Mouse (Mus musculus): ENCODE data around the gene Timm8a2. TPM values are rescaled to one million over a fixed set of nuclear protein-coding genes. Genes with fewer than 3 reads are reported as not detected.

Timm8a2 gene
- polyA plus RNA-seq (2015; fragmentation: Nextera tagmentation; extraction: Ambion mirVana): not detected in 2 replicates

DNA sequence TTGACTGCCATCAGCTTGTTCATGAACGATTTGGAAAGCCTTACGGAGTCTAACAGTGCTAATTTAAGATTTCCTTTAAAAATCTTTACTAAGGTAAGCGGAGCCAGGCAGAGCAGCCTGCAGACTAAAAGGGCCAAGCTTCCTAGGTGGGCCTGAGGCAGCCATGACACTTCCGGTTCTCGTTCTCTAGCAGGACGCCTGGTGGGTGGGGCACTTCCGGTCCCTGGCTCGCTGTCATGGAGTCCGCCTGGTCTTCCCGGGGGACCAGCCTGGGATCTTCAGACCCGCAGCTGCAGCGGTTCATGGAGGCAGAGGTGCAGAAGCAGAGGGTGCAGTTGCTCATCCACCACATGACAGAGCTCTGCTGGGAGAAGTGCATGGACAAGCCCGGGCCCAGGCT lies at the start of gene Timm8a2:
Timm8a2 (plus strand) TSS at position 224 of the 400 bp plus-strand sequence.
- WGBS: 94% methylated on average over 13 of the region's 13 CpGs
- H3K4me1 ChIP-seq (ENCODE audit: control insufficient read depth, insufficient read depth, low read length): no peaks in the 10 kb centered on the region
- no peak for ATAC-seq

DNA sequence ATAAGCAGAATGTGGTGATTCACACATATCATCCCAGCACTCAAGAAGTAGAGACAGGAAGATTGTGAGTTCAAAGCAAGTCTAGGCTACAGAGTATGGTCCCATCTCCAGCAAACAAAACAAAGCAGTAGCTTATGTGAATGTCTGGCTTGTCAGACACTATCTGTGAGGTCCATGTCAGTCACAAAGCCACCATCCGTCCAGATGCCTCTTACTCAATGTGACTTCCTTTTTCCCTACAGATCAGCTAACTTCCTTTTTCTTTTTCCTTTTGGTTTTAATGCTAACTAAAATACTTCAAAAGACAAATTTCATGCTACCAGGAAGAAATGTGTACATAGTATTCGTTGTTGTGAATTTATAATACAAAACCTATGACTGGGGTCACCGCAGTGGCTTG lies 49.0 kb upstream of the Timm8a2 start:
- no peak overlapping the region for H3K4me2 ChIP-seq (ENCODE audit: low read length)
- no peak overlapping the region for H3K9ac ChIP-seq (ENCODE audit: low read depth, low read length)
- H3K4me3 ChIP-seq (ENCODE audit: low read depth, low read length): no peak overlapping the region
- H3K4me1 ChIP-seq (ENCODE audit: control insufficient read depth, insufficient read depth, low read length): no peaks in the 10 kb centered on the region
- no peaks in the 10 kb centered on the region for H3K27me3 ChIP-seq (ENCODE audit: control insufficient read depth, insufficient read depth, low read depth, low read length)
- no peaks in the 10 kb centered on the region for H3K36me3 ChIP-seq (ENCODE audit: control insufficient read depth, insufficient read depth, low read length)
- no peak for ATAC-seq
- no peak overlapping the region for H3K27ac ChIP-seq (ENCODE audit: low read length)
- 80% methylated on average over 3 of the region's 3 CpGs for WGBS
- H3K9me3 ChIP-seq (replicated peaks; ENCODE audit: control insufficient read depth, low read length, poor library complexity, severe bottlenecking): no peaks in the 10 kb centered on the region

More for the DNA sequence above, at the start of gene Timm8a2:
- Histone ChIP-seq H3K27me3 (ENCODE audit: control insufficient read depth, insufficient read depth, low read depth, low read length) (no peaks in the 10 kb centered on the region), H3K9ac (ENCODE audit: low read depth, low read length) (no peak within 1 kb of the TSS), H3K4me2 (ENCODE audit: low read length) (no peak within 1 kb of the TSS), H3K9me3 (replicated peaks; ENCODE audit: control insufficient read depth, low read length, poor library complexity, severe bottlenecking) (no peaks in the 10 kb centered on the region), H3K27ac (ENCODE audit: low read length) (no peak within 1 kb of the TSS), H3K36me3 (ENCODE audit: control insufficient read depth, insufficient read depth, low read length) (no peaks in the 10 kb centered on the region), H3K4me3 (ENCODE audit: low read depth, low read length) (no peak within 1 kb of the TSS)

DNA sequence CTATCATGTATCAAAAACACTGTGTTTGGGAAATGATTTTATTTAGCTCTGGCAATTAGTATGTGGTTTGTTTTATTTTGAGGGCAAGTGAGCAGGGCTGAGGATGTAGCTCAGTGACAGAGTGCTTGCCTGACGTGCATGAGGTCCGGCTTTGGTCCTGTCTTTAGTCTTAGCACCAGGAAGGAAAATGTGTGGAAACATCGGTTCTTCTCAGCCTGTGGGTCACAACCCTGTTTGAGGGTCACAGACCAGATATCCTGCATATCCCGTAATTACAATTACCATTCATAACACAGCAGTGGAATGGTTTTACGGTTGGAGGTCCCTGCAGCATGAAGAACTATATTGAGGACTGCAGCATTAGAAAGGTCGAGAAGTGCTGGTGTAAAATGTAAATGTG lies 48.4 kb upstream of the Timm8a2 start:
- no peaks in the 10 kb centered on the region for H3K36me3 ChIP-seq (ENCODE audit: control insufficient read depth, insufficient read depth, low read length)
- no peak overlapping the region for H3K4me2 ChIP-seq (ENCODE audit: low read length)
- H3K9ac ChIP-seq (ENCODE audit: low read depth, low read length): no peak overlapping the region
- no peak overlapping the region for H3K4me3 ChIP-seq (ENCODE audit: low read depth, low read length)
- H3K9me3 ChIP-seq (replicated peaks; ENCODE audit: control insufficient read depth, low read length, poor library complexity, severe bottlenecking): no peaks in the 10 kb centered on the region
- no peak overlapping the region for H3K27ac ChIP-seq (ENCODE audit: low read length)
- no peak for ATAC-seq
- H3K27me3 ChIP-seq (ENCODE audit: control insufficient read depth, insufficient read depth, low read depth, low read length): no peaks in the 10 kb centered on the region
- 89% methylated on average over 6 of the region's 6 CpGs for WGBS
- H3K4me1 ChIP-seq (ENCODE audit: control insufficient read depth, insufficient read depth, low read length): no peaks in the 10 kb centered on the region

DNA sequence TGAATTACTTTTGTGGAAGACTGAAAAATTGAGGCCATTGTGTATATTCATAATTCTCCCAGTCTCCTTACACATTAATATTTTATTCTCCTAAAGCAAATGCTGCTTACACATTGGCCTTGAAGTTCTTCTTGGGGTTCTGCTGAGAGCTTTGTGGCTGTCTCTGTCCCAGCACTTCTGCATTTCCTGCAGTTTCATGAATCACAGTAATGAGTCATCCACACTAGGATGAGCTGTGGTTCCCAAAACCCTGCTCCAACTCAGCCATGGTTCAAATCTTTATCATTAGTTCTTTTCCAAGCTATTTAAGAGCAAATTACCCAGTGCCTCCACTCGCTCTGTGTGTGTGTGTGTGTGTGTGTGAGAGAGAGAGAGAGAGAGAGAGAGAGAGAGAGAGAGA lies 47.2 kb upstream of the Timm8a2 start:
- Histone ChIP-seq H3K9me3 (replicated peaks; ENCODE audit: control insufficient read depth, low read length, poor library complexity, severe bottlenecking) (no peaks in the 10 kb centered on the region), H3K4me2 (ENCODE audit: low read length) (no peak overlapping the region), H3K36me3 (ENCODE audit: control insufficient read depth, insufficient read depth, low read length) (no peaks in the 10 kb centered on the region), H3K9ac (ENCODE audit: low read depth, low read length) (no peak overlapping the region), H3K27ac (ENCODE audit: low read length) (no peak overlapping the region), H3K4me1 (ENCODE audit: control insufficient read depth, insufficient read depth, low read length) (no peaks in the 10 kb centered on the region), H3K4me3 (ENCODE audit: low read depth, low read length) (no peak overlapping the region), H3K27me3 (ENCODE audit: control insufficient read depth, insufficient read depth, low read depth, low read length) (no peaks in the 10 kb centered on the region)
- no peak for ATAC-seq
- WGBS: 95% methylated on average over 1 of the region's 1 CpGs

DNA sequence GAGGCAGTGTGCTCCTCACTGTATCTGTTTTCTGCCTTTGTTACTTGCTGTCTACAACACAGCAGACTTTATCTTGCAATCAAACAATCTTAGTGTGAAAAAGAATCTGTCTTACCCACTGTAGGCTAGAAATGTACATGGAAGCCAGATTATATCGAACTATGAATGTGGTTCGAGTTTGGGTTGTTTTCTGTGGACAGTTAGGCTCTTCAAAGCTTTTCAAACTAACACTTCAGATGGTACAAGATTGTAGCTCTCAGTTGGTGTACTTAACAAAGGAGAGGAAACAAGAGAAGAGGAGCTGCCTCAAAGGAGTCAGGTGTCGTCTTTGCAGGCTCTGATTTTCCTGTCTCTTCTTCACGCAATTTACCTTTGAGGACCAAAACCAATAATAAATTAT lies 46.8 kb upstream of the Timm8a2 start:
- Histone ChIP-seq H3K27me3 (ENCODE audit: control insufficient read depth, insufficient read depth, low read depth, low read length) (no peaks in the 10 kb centered on the region), H3K4me1 (ENCODE audit: control insufficient read depth, insufficient read depth, low read length) (no peaks in the 10 kb centered on the region), H3K9ac (ENCODE audit: low read depth, low read length) (no peak overlapping the region), H3K27ac (ENCODE audit: low read length) (no peak overlapping the region), H3K4me2 (ENCODE audit: low read length) (no peak overlapping the region), H3K4me3 (ENCODE audit: low read depth, low read length) (no peak overlapping the region), H3K9me3 (replicated peaks; ENCODE audit: control insufficient read depth, low read length, poor library complexity, severe bottlenecking) (no peaks in the 10 kb centered on the region), H3K36me3 (ENCODE audit: control insufficient read depth, insufficient read depth, low read length) (no peaks in the 10 kb centered on the region)
- WGBS: 84% methylated on average over 4 of the region's 4 CpGs
- no peak for ATAC-seq

DNA sequence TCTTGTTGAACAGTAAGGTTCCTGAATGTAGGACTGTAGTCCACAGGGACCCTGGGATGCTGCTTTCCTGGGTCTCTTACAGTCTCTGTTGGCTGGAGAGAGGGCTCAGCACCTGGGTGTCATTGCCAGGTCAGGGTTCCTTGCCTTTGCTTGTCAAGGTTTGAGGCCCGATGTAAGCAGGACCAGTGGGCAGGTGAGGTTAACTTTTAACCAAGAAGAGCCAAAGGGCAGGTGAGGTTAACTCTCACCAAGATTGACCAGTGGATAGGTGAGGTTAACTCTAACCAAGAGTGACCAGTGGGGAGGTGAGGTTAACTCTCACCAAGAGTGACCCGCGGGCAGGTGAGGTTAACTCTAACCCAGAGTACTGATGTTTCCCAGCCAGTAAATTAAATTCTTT lies 45.1 kb upstream of the Timm8a2 start:
- no peak overlapping the region for H3K27ac ChIP-seq (ENCODE audit: low read length)
- H3K27me3 ChIP-seq (ENCODE audit: control insufficient read depth, insufficient read depth, low read depth, low read length): no peaks in the 10 kb centered on the region
- ATAC-seq: no peak
- no peak overlapping the region for H3K4me2 ChIP-seq (ENCODE audit: low read length)
- no peaks in the 10 kb centered on the region for H3K4me1 ChIP-seq (ENCODE audit: control insufficient read depth, insufficient read depth, low read length)
- H3K9me3 ChIP-seq (replicated peaks; ENCODE audit: control insufficient read depth, low read length, poor library complexity, severe bottlenecking): no peaks in the 10 kb centered on the region
- no peak overlapping the region for H3K4me3 ChIP-seq (ENCODE audit: low read depth, low read length)
- H3K36me3 ChIP-seq (ENCODE audit: control insufficient read depth, insufficient read depth, low read length): peaks cover 4% of the 10 kb centered on the region; the same call in 1 of the 2 replicates
- H3K9ac ChIP-seq (ENCODE audit: low read depth, low read length): no peak overlapping the region
- 98% methylated on average over 3 of the region's 3 CpGs for WGBS

DNA sequence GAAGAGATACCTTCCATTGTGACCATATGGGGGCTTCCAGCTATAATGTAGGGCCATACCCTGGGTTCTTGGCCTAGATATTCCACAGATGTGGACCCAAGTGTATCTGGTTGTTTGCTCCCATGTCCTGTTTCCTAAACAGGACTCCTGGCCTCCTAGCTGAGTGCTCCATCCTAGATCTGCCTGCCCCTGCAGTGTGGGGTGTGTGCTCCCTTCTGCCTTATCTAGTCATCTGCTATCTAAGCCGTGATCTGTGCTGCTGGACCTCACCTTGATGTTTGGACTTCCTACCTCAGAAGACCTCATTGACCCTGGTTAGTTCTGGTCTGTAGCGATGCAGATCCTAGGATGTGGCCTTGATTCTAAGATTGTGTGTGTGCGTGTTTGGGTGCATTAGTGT lies 44.6 kb upstream of the Timm8a2 start:
- no peak overlapping the region for H3K9ac ChIP-seq (ENCODE audit: low read depth, low read length)
- 98% methylated on average over 3 of the region's 3 CpGs for WGBS
- H3K4me3 ChIP-seq (ENCODE audit: low read depth, low read length): no peak overlapping the region
- no peaks in the 10 kb centered on the region for H3K4me1 ChIP-seq (ENCODE audit: control insufficient read depth, insufficient read depth, low read length)
- no peaks in the 10 kb centered on the region for H3K27me3 ChIP-seq (ENCODE audit: control insufficient read depth, insufficient read depth, low read depth, low read length)
- H3K36me3 ChIP-seq (ENCODE audit: control insufficient read depth, insufficient read depth, low read length): peaks cover 6% of the 10 kb centered on the region; the same call in 1 of the 2 replicates
- no peak overlapping the region for H3K27ac ChIP-seq (ENCODE audit: low read length)
- ATAC-seq: no peak
- no peak overlapping the region for H3K4me2 ChIP-seq (ENCODE audit: low read length)
- H3K9me3 ChIP-seq (replicated peaks; ENCODE audit: control insufficient read depth, low read length, poor library complexity, severe bottlenecking): no peaks in the 10 kb centered on the region

DNA sequence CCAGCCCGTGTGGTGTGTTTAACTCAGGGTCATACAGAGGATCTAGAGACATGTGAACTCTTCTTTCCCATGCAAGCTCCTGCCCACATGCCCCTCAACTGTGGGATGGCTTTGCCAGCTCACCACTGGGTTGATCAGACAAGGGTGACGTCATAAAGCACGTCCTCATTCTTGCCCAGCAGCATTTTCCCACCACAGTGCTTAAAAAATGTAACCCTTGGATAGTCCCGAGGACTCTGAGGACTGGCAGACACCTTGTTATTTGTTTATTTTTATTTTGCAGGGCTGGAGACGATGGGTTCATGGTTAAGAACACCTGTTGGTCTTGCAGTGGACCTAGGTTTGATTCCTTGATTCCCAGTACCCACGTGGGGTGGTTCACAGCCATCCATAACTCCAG lies 43.6 kb upstream of the Timm8a2 start:
- no peaks in the 10 kb centered on the region for H3K4me1 ChIP-seq (ENCODE audit: control insufficient read depth, insufficient read depth, low read length)
- WGBS: 95% methylated on average over 6 of the region's 6 CpGs
- no peak for ATAC-seq

DNA sequence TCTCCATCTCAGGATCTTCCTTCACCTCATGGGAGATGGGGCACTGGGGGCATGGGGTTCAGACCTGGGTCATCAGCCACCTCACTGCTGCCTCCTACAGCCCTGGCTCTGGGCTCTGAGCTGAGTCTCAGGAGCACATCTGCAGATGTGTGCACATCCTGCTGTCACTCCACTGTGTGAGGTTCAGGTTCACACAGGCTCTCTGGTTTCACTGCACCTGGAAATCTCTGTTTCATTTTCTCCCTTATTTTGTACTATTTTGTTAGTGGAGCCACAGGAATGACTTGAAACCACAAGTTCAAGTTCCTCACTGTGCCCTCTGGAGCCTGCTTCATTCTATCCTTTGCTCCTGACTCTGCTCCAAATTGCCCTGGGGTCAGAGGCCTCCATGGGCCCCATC lies 42.6 kb upstream of the Timm8a2 start:
- H3K27ac ChIP-seq (ENCODE audit: low read length): no peak overlapping the region
- no peaks in the 10 kb centered on the region for H3K27me3 ChIP-seq (ENCODE audit: control insufficient read depth, insufficient read depth, low read depth, low read length)
- no peak overlapping the region for H3K9ac ChIP-seq (ENCODE audit: low read depth, low read length)
- no peak overlapping the region for H3K4me3 ChIP-seq (ENCODE audit: low read depth, low read length)
- H3K9me3 ChIP-seq (replicated peaks; ENCODE audit: control insufficient read depth, low read length, poor library complexity, severe bottlenecking): no peaks in the 10 kb centered on the region
- ATAC-seq: no peak
- no peaks in the 10 kb centered on the region for H3K4me1 ChIP-seq (ENCODE audit: control insufficient read depth, insufficient read depth, low read length)
- H3K36me3 ChIP-seq (ENCODE audit: control insufficient read depth, insufficient read depth, low read length): peaks cover 11% of the 10 kb centered on the region; the same call in 1 of the 2 replicates
- H3K4me2 ChIP-seq (ENCODE audit: low read length): no peak overlapping the region

More for the DNA sequence above, 43.6 kb upstream of the Timm8a2 start:
- Histone ChIP-seq H3K27me3 (ENCODE audit: control insufficient read depth, insufficient read depth, low read depth, low read length) (no peaks in the 10 kb centered on the region), H3K4me3 (ENCODE audit: low read depth, low read length) (no peak overlapping the region), H3K27ac (ENCODE audit: low read length) (no peak overlapping the region), H3K4me2 (ENCODE audit: low read length) (no peak overlapping the region), H3K9ac (ENCODE audit: low read depth, low read length) (no peak overlapping the region), H3K36me3 (ENCODE audit: control insufficient read depth, insufficient read depth, low read length) (peaks cover 11% of the 10 kb centered on the region; the same call in 1 of the 2 replicates), H3K9me3 (replicated peaks; ENCODE audit: control insufficient read depth, low read length, poor library complexity, severe bottlenecking) (no peaks in the 10 kb centered on the region)
